Mouse (Mus musculus): ENCODE measurements around the gene Prpf31.

DNA sequence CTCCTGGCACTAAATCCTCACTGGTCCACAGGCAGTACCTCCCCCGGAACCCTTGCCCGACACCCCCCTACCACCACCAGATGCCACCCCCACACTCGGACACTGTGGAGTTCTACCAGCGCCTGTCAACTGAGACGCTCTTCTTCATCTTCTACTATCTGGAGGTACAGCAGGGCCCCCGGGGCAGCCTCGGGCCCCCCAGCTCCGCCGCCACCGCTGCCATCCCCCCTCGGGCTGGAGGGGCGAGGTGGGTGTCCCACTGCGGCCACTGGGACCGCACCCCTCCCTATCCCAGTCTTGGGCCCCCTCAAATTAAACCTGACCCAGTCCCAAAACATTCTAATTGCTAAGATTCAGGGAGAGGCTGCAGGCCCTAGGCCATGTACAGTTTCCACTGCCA is 28.8 kb downstream of the Prpf31 start:
- TF ChIP-seq CTCF (IDR thresholded peaks at IDR 0.05; ENCODE audit: low read depth, low read length) (no peak), POLR2A (IDR thresholded peaks at IDR 0.05; ENCODE audit: extremely low read depth, insufficient read depth, low read length) (no peak)

Measured in liver, adult 2 months (tissue).